Mouse (Mus musculus) splenic B cell, adult 2 months (primary cell): ENCODE results near the gene Nup160.

ENCODE experiments used
- DNase-seq: peaks from one replicate; pipeline ENCODE4 v3.0.0-alpha.2; 2011; ENCODE audit warnings: low read depth, low spot score
- H3K27me3 ChIP-seq: 2 replicates; pipeline ENCODE4 v1.6.1; 2012; ENCODE audit warnings: mild to moderate bottlenecking, low read length, moderate library complexity, mixed read lengths; ENCODE audit not compliant: control insufficient read depth, poor library complexity, insufficient read depth, severe bottlenecking
- H3K36me3 ChIP-seq: 2 replicates; pipeline ENCODE4 v1.6.1; 2012; ENCODE audit warnings: mild to moderate bottlenecking, low read length, moderate library complexity, mixed read lengths; ENCODE audit not compliant: control insufficient read depth, poor library complexity, insufficient read depth, severe bottlenecking

Gene Nup160

DNA sequence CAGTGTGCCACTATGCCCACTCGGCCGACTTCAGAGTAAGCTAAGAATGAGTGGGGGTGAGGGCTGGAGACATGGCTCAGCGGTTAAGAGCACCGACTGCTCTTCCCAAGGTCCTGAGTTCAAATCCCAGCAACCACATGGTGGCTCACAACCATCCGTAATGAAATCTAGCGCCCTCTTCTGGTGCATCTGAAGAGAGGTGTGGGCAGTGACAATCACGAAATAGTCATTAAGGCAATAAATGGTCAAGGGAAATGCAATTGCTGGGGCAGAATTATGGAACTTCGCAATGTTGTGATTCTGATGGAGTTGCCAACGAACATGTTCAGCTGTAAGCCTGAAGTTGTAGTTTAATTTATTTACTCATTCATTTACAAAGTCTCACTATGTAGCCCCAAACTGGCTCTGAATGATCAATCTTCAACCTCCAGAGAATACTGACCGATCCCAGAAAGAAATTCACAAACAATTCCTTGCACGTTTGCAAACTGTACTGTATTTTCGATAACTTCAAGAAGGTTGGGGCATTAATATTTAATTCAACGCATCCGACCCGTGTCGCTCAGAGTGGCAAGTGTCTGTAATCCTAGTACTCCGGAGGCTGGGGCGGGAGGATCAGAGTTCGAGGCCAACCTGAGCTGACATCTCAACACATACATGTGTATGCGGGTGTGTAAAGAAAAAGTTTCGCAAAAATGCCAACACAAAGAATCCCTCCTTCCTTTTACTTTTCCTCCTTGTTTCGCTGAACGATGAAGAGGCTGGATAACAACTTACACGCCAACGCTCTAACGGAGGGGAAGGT lies 1.4 kb downstream of the Nup160 start:
- Histone ChIP-seq H3K36me3 (peaks cover 9% of the 10 kb centered on the region; the same call in 1 of the 2 replicates), H3K27me3 (no peaks in the 10 kb centered on the region; the same call in none of the 2 replicates)
- DNase-seq = peak; percentile 51

DNA sequence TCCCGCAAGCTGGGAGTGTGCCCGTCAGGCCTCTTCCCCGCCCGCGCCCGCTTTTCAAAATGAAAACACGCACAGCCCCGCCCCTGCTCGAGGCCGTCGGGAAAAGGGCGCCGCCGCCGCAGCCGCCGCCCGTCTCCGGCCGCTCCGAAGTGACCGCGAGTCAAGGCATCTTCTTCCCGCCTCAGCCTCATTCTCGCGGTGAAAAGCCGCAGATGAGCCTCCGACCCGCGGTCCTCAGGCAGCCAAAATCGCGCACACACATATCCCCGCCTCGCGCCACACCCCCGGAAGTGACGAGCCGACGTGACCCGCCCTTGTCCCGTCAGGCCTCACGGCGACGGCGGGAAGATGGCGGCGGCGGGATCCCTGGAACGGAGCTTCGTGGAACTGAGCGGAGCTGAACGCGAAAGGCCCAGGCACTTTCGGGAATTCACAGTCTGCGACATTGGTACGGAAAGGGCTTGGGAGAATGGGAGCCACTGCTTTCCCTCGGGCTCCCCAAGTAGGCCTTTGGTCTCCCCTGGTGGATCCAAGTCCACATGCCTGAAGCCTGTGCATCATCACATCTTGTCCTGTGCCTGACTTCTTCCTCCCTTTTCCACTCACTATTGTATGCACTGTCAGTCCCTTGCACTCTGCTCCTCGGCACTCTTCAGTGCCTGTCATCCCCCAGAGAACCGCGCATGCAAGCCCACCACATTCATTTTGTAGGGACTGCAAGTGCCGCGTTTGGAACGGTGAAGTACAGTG lies 2.2 kb downstream of the Nup160 start:
- Histone ChIP-seq H3K27me3 (no peaks in the 10 kb centered on the region; the same call in none of the 2 replicates), H3K36me3 (peaks cover 11% of the 10 kb centered on the region; the same call in 1 of the 2 replicates)
- DNase-seq = peak; percentile 91

DNA sequence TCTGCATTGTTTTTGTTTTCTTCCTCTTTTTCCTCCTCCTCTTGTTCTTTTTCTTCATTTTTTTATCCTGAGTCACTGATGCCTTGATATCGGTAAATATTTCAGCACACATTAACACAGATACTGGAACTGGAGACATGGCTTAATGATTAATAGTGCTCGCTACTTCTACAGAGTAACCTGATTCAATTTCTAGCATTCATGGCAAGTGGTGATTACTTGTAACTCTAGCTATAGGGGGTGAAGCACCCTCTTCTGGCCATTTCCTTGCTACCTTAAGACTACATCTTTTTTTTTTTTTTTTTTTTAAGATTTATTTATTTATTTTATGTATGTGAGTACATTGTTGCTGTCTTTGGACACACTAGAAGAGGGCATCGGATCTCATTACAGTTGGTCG lies 23.9 kb downstream of the Nup160 start:
- peaks cover 34% of the 10 kb centered on the region for H3K36me3 ChIP-seq
- peak; percentile 60 for DNase-seq
- no peaks in the 10 kb centered on the region for H3K27me3 ChIP-seq

DNA sequence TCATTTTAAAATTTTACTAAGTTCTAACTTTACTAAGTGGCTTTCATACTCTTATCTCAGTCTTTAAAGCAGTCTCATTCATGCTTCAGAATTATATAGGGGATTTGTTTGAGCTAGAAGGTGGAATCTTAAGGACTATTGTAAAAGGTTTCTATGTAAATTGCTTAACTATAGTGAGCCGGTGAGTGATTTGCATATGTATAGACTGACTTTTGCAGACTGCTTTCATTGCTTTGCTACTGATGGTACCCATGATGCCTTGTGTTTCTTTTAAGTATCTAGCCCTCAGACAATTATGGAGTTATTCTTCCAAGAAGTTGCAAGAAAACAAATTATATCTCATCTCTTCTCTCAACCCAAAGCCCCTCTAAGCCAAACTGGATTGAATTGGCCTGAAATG lies 31.5 kb downstream of the Nup160 start:
- no peaks in the 10 kb centered on the region for H3K27me3 ChIP-seq
- H3K36me3 ChIP-seq = peaks cover 37% of the 10 kb centered on the region
- DNase-seq = no peak

- Histone ChIP-seq H3K27me3 (no peaks in the 10 kb centered on the region), H3K36me3 (peaks cover 35% of the 10 kb centered on the region)
- no peak for DNase-seq
Measured at GRCm38 (mm10) chr2:90715555-90716092, 38.6 kb downstream of the Nup160 start.

GRCm38 (mm10) chr2:90717366-90717765 lies 40.4 kb downstream of the Nup160 start:
- H3K36me3 ChIP-seq = peaks cover 34% of the 10 kb centered on the region
- DNase-seq = no peak
- H3K27me3 ChIP-seq = no peaks in the 10 kb centered on the region

- peaks cover 33% of the 10 kb centered on the region for H3K36me3 ChIP-seq
- no peaks in the 10 kb centered on the region for H3K27me3 ChIP-seq
- no peak for DNase-seq
Measured at GRCm38 (mm10) chr2:90717948-90718347, 40.9 kb downstream of the Nup160 start.

DNA sequence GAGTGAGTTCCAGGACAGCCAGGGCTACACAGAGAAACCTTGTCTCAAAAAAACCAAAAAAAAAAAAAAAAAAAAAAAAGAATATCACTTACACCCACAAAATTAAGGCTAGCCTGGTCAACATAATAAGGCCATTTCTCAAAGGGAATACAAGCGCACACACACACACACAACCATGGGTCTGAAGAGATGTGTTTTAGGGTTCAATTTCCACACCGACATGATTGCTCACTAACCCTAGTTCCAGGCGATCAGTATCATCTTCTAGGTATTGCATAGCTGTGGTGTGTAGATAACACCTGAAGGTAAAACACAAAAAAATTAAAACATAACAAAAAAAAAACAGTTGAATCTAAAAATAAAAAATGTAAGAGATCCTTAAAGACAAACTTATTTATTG lies 49.8 kb downstream of the Nup160 start:
- no peak for DNase-seq
- Histone ChIP-seq H3K27me3 (no peaks in the 10 kb centered on the region), H3K36me3 (peaks cover 26% of the 10 kb centered on the region)

DNA sequence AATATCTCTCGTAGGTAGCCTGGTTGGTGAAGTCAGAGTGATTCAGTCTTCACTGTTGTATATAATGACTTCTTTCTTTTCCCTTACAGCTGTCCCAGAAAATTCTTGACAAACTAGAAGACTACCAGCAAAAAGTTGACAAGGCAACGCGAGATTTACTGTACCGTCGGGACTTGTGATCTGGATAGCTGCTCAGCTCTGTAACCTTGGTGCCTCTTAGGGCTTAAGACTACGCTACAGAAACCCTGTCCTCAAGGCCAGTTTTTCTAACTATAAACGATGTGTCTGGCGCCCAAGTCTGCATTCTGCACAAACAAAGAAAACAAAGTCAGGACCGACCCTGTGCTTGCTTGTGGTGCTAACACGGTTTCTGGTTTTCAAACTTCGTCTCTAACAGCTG lies 58.3 kb downstream of the Nup160 start:
- DNase-seq = no peak

GRCm38 (mm10) chr2:90738801-90739200 lies 61.8 kb downstream of the Nup160 start:
- H3K36me3 ChIP-seq = peaks cover 17% of the 10 kb centered on the region
- DNase-seq = no peak
- H3K27me3 ChIP-seq = no peaks in the 10 kb centered on the region

More for the DNA sequence above, 58.3 kb downstream of the Nup160 start:
- Histone ChIP-seq H3K27me3 (no peaks in the 10 kb centered on the region), H3K36me3 (peaks cover 26% of the 10 kb centered on the region)

DNA sequence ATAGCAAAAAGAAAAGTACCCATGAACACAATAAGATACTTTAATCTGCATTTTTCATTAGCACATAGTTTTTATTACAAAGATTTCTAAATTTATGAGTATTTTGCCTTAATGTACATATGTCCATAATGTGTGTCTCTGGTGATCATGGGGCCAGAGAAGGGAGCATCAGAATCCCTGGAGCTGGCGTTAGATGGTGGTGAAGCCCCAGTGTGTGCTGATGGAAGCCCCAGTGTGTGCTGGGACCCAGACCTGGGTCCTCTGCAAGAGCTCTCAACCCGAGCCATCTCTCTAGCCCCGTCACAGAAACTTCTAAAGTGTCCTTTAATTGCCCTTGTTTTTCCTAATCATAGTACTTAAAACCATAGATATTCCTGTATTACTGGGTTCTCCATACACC lies 62.3 kb downstream of the Nup160 start:
- H3K36me3 ChIP-seq = peaks cover 15% of the 10 kb centered on the region
- DNase-seq = no peak
- H3K27me3 ChIP-seq = no peaks in the 10 kb centered on the region

- no peak for DNase-seq
- H3K27me3 ChIP-seq = no peaks in the 10 kb centered on the region
- peaks cover 15% of the 10 kb centered on the region for H3K36me3 ChIP-seq
Measured at GRCm38 (mm10) chr2:90739921-90740320, 62.9 kb downstream of the Nup160 start.

DNA sequence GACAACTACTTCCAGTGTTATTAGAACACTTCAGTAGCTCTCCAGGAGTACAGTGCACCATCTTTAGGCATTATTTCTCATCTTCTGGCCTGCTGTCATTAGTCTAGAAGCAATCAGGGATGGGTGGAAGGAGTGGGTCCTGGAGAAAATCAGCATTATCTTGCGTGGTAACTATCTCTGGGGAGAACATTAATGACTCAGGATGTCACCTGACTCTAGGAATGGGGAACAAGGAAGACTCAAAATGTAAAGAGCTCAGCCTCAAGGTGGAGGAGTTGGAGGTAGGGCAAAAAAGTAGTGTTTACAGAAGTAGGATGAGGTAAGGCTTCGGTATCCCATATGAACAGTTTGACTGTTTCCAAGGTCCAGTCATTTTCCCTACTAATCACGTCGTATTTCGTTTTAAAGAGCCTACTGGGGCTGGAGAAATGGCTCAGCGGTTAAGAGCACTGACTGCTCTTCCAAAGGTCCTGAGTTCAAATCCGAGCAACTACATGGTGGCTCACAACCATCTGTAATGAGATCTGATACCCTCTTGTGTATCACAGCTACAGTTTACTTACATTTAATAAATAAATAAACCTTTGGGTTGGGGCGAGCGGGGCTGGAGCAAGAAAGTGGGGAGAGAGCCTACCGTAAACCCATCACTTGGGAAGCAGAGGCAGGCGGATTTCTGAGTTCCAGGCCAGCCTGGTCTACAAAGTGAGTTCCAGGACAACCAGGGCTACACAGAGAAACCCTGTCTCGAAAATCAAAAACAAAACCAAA lies 67.5 kb downstream of the Nup160 start:
- H3K36me3 ChIP-seq = peaks cover 4% of the 10 kb centered on the region; the same call in 1 of the 2 replicates
- H3K27me3 ChIP-seq = no peaks in the 10 kb centered on the region
- peak; percentile 9 for DNase-seq

DNA sequence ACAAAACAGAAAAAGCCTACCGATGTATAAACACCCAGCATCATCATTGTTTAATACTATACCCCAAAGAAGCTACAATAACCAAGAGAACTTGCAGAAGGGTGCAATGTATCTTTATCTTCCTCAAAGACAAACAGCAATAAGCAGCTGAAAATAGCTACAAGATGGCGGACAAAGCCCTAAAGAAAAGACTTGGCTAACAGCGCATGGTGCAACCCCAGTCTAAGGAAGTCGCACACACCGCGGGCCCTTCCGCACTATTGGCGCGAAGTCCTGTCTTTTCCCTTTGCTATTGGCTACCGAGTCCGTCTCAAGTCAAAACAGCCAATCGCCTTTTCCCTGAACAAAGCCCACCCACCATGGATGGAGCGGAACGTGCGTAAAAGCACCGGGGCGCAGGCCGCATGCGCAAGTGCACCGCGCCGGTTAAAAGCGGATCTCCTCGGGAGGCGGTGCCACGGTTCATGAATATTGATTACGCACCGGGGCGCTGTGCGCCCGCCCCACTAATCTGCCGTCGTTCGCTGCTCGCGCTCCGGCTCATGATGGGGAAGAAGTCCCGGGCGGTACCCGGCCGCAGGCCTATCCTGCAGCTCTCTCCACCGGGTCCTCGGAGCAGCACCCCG lies 68.2 kb downstream of the Nup160 start, which contains the start of gene Fnbp4:
Fnbp4 (plus strand) TSS at position 318 of the 626 bp plus-strand sequence.
- Histone ChIP-seq H3K27me3 (no peaks in the 10 kb centered on the region), H3K36me3 (peaks cover 4% of the 10 kb centered on the region; the same call in 1 of the 2 replicates)

More for the DNA sequence above, 68.2 kb downstream of the Nup160 start, which contains the start of gene Fnbp4:
- peak; percentile 99 for DNase-seq
